Mouse (Mus musculus) heart, adult 9 months (tissue): ENCODE results near the gene Tshz2.
A peak's percentile ranks its signal among the peaks of the same experiment; 100 is the strongest.
"Not testable (repeated sequence)": the region's sequence is repeated elsewhere in the genome, so short reads cannot be mapped to it uniquely, and the experiment has no call there.

Source experiments
- DNase-seq, 2 experiments: peaks; one replicate each; pipeline ENCODE4 v3.0.0; 2022; ENCODE audit warnings: low spot score in 2 of 2

Gene Tshz2

GRCm38 (mm10) chr2:169758120-169758519 is 125.3 kb downstream of the Tshz2 start:
- DNase-seq: no peak

GRCm38 (mm10) chr2:169760117-169760516 is 127.3 kb downstream of the Tshz2 start:
- DNase-seq: no peak

- DNase-seq: no peak
Measured at GRCm38 (mm10) chr2:169761726-169762125, 128.9 kb downstream of the Tshz2 start.

- no peak for DNase-seq
Measured at GRCm38 (mm10) chr2:169762301-169762700, 129.5 kb downstream of the Tshz2 start.

GRCm38 (mm10) chr2:169763716-169764115 is 130.9 kb downstream of the Tshz2 start:
- no peak for DNase-seq

- DNase-seq: no peak
Measured at GRCm38 (mm10) chr2:169766247-169766646, 133.4 kb downstream of the Tshz2 start.

- DNase-seq: no peak
Measured at GRCm38 (mm10) chr2:169767281-169767680, 134.5 kb downstream of the Tshz2 start.

GRCm38 (mm10) chr2:169775078-169775477 is 142.3 kb downstream of the Tshz2 start:
- DNase-seq: no peak

GRCm38 (mm10) chr2:169777242-169777641 is 144.4 kb downstream of the Tshz2 start:
- peak; percentile 20 to 56 for DNase-seq

GRCm38 (mm10) chr2:169777764-169778163 is 145.0 kb downstream of the Tshz2 start:
- peak in 1 of 2 experiments; percentile 16 for DNase-seq

GRCm38 (mm10) chr2:169778740-169779345 is 146.0 kb downstream of the Tshz2 start:
- no peak for DNase-seq

- DNase-seq: not testable (repeated sequence)
Measured at GRCm38 (mm10) chr2:169781671-169782070, 148.9 kb downstream of the Tshz2 start.

- no peak for DNase-seq
Measured at GRCm38 (mm10) chr2:169782874-169783680, 150.3 kb downstream of the Tshz2 start.

GRCm38 (mm10) chr2:169783681-169784033 is 150.8 kb downstream of the Tshz2 start:
- DNase-seq: no peak

- DNase-seq: peak; percentile 19 to 30
Measured at GRCm38 (mm10) chr2:169787381-169787780, 154.6 kb downstream of the Tshz2 start.

- DNase-seq: no peak
Measured at GRCm38 (mm10) chr2:169787906-169788305, 155.1 kb downstream of the Tshz2 start.

GRCm38 (mm10) chr2:169790439-169791131 is 157.8 kb downstream of the Tshz2 start:
- peak; percentile 75 to 78 for DNase-seq

GRCm38 (mm10) chr2:169792706-169793105 is 159.9 kb downstream of the Tshz2 start:
- no peak for DNase-seq

- no peak for DNase-seq
Measured at GRCm38 (mm10) chr2:169802241-169802640, 169.4 kb downstream of the Tshz2 start.

- no peak for DNase-seq
Measured at GRCm38 (mm10) chr2:169804380-169804779, 171.6 kb downstream of the Tshz2 start.

GRCm38 (mm10) chr2:169805545-169805944 is 172.7 kb downstream of the Tshz2 start:
- DNase-seq: no peak

- DNase-seq: no peak
Measured at GRCm38 (mm10) chr2:169811589-169811988, 178.8 kb downstream of the Tshz2 start.

- DNase-seq: no peak
Measured at GRCm38 (mm10) chr2:169812055-169812454, 179.2 kb downstream of the Tshz2 start.
